Mouse (Mus musculus) right cerebral cortex, postnatal 25 days (tissue): ENCODE results near the gene Zfyve21.

ENCODE experiments used
- DNase-seq: peaks from one replicate; pipeline ENCODE4 v3.0.0; 2022

Gene Zfyve21

DNA sequence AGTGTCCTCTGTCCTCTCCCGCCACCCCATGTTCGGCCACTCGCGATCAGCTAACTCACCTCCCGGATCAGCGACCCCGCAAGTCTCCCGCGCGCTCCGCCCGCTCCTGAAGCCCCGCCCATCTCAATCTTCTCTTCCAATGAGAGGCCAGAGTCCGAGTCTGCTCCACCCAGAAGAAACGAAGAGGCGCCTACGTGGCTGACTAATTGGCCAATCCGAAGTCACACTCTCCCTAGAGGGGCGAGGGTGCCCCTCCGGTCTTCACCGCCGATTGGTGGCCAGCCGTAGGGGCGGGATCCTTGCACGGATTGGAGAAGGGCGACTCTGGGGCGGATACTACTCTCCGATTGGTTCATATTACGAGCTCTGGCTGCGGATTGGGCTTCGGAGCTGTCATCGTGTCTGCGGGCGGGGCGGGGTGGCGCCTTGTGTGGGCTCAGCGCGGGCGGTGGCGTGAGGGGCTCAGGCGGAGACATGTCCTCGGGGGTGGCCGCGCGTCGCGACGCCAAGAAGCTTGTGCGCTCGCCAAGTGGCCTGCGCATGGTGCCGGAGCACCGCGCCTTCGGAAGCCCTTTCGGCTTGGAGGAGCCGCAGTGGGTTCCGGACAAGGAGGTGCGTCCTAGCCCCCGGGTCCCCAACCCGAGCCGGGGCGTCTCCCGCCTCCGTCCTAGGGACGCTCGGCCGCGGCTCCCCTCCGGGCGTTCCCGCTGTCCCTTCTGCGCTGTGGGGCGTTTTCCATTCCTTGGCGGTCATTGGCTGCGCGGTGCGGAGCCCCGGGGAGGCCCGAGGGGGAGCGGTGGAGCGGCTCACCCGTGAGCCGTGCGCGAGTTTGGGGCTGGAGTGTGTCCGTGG is at the start of gene Zfyve21, which contains the start of gene Xrcc3:
Zfyve21 (plus strand) TSS at position 405 of the 852 bp plus-strand sequence.
Xrcc3 (minus strand) TSS at position 108 of the 852 bp plus-strand sequence.
- peak; percentile 98 for DNase-seq

- DNase-seq: no peak
Measured at GRCm38 (mm10) chr12:111766313-111767236, 47.4 kb upstream of the Zfyve21 start.

GRCm38 (mm10) chr12:111768322-111768928 is 45.5 kb upstream of the Zfyve21 start:
- no peak for DNase-seq

DNA sequence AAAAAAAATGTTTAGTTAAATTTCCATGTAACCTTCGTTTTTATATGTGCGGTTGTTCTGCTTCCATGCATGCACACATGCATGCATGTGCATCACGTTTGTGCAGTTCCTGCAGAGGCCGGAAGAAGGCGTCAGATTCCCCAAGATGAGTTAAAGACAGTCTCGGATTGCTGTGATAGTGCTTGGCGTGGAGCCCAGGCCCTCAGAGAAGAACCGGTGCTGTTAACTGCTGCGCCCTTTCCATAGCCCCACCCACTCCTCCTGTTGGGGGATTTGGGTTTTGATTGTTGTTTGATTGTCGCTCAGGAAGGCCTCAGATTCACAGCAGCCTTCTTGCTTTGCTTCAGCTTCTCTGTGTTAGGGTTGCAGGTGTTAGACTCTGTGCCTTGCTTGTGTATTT is 44.7 kb upstream of the Zfyve21 start:
- DNase-seq: no peak

GRCm38 (mm10) chr12:111769816-111770577 is 44.0 kb upstream of the Zfyve21 start:
- no peak for DNase-seq

DNA sequence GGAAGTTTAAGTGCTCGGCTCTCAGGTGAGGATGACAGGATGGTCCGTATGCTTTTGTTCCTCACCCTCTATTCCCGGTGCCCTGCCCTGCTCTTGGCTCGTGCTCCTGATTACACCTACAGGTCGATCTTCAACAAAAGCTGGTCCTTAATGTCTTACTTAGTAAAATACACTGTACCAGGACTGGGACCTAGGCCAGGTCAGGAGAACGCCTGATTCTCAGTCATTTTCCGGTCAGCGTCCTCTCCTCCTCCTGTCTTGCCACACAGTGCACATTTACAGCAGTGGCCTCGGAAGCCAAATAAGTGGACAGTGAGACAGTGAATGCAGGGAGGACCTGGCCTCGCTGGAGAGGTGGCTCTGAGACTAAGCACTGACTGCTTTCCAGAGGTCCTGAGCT is 43.3 kb upstream of the Zfyve21 start:
- DNase-seq: no peak

- DNase-seq: no peak
Measured at GRCm38 (mm10) chr12:111774156-111774555, 39.8 kb upstream of the Zfyve21 start.

GRCm38 (mm10) chr12:111774845-111775244 is 39.1 kb upstream of the Zfyve21 start:
- no peak for DNase-seq

DNA sequence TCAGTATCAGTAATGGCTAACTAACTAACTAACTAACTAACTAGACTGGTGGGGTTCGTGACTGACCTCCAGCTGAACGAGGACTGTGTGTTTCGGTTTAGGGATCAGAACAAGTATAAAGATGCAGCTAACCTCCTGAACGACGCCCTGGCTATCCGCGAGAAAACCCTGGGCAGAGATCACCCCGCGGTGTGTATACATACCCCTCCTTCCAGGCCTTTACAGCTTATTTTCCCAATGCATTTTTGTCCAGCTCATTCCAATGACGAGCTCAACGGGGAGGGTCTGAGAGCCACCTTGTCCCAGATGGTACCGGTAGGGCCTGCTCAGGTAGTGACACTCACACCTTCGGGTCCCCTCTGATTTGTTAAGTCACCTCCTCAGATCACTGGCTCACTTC is 36.1 kb upstream of the Zfyve21 start:
- no peak for DNase-seq

- DNase-seq: no peak
Measured at GRCm38 (mm10) chr12:111779544-111779943, 34.4 kb upstream of the Zfyve21 start.

DNA sequence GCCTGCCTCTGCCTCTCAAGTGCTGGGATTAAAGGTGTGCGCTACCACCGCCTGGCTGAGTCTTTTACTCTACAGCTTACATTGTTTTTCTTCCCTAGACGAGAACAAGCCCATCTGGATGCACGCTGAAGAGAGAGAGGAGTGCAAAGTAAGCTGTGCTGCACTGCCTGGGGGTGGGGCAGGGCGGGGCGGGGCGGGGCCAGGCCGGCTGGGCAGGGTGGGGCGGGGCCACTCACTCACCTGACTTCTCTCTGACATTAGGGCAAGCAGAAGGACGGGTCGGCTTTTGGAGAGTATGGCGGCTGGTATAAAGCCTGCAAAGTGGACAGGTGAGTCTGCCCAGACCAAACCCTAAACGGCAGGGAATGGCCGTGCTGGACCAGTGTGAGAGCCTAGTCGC is 28.8 kb upstream of the Zfyve21 start:
- DNase-seq: no peak

- DNase-seq: no peak
Measured at GRCm38 (mm10) chr12:111787015-111787414, 27.0 kb upstream of the Zfyve21 start.

DNA sequence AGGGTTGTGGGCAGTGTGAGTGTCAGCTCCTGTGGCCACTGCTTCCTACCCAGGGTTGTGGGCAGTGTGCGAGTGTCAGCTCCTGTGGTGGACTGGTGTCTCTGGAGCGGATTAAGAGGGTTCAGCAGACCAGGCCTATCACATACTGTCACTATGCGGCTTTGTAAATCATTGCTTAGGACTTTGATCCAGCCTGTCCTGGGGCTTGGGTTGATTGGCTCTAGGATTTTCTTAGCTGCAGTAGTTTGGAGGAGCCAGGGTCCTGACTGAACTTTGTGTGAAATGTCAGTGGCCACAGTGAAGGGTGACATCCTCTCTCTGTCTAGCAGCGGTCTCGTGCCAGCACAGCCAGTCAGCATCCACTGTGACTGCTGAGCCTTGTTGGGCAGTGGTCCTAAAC is 23.9 kb upstream of the Zfyve21 start:
- no peak for DNase-seq

- no peak for DNase-seq
Measured at GRCm38 (mm10) chr12:111790631-111791030, 23.3 kb upstream of the Zfyve21 start.

DNA sequence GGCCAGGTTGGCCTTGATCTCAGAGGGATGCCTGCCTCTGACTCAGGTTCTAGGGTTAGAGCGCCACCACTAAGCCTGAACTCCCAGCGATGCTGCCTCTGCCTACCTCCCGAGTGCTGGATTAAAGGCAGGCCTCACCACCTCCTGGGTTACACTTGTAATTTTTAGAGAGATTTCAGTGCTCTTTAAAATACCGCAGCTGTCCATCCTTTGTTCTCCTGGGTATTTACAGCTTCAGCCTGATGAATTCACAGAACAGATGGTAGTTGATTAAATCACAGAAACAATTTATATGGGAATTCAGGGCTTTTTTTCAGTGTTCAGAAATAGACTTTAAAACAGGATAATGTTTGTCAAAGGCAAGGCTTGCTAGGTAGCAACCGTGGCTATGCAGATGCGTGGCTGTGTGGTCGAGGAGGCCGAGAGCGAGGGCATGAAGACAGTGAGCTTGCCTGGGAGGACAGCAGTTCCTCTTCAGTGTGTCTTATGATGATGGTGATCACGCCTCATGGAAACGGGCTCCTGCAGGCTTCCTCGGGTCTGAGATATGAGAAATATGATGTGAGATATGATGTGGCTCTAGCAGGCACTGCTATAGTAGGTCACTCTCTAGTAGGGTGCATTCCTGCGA is 22.4 kb upstream of the Zfyve21 start:
- peak; percentile 46 for DNase-seq

GRCm38 (mm10) chr12:111794102-111794501 is 19.9 kb upstream of the Zfyve21 start:
- DNase-seq: peak; percentile 45

- no peak for DNase-seq
Measured at GRCm38 (mm10) chr12:111794526-111795179, 19.3 kb upstream of the Zfyve21 start.

- no peak for DNase-seq
Measured at GRCm38 (mm10) chr12:111795180-111795895, 18.6 kb upstream of the Zfyve21 start.

DNA sequence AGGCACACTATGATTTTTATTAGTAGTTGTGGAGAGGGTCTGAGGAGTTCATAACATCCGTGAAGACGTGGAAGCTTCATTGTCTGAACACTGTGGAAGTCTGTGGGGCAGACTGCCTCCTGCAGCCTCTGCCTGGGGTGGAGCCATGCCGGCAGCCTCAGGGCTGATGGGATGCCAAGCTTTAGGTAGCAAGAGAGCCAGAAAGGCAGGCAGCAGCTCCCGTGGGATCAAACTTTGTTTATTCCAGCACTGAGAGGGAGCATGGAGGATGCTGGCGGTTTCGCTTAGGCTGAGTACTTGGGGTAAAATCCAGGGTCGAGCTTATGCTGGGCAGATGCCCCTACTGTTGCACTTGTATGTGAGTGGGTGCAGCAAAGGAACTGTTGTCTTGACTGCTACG is 16.7 kb upstream of the Zfyve21 start:
- no peak for DNase-seq

- no peak for DNase-seq
Measured at GRCm38 (mm10) chr12:111798493-111798892, 15.5 kb upstream of the Zfyve21 start.
